Mouse (Mus musculus) spleen, adult 10 weeks (tissue): ENCODE measurements around the gene Mgat4a. TPM values are rescaled to one million over a fixed set of nuclear protein-coding genes. Genes with fewer than 3 reads are reported as not detected.

ENCODE experiments used
- polyA plus RNA-seq: library from polyadenylated mRNA; stranded (reverse); fragments of 350-450 nt; fragmentation: Illumina TruSeq; extraction: RNeasy Lipid Tissue Mini Kit (QIAGEN cat#74804); gene quantifications from one replicate; pipeline ENCODE4 v1.2.3, GENCODE M21; 2015; ENCODE audit warnings: low replicate concordance; ENCODE audit not compliant: insufficient read depth

Gene Mgat4a
- 53.3 TPM for polyA plus RNA-seq

DNA sequence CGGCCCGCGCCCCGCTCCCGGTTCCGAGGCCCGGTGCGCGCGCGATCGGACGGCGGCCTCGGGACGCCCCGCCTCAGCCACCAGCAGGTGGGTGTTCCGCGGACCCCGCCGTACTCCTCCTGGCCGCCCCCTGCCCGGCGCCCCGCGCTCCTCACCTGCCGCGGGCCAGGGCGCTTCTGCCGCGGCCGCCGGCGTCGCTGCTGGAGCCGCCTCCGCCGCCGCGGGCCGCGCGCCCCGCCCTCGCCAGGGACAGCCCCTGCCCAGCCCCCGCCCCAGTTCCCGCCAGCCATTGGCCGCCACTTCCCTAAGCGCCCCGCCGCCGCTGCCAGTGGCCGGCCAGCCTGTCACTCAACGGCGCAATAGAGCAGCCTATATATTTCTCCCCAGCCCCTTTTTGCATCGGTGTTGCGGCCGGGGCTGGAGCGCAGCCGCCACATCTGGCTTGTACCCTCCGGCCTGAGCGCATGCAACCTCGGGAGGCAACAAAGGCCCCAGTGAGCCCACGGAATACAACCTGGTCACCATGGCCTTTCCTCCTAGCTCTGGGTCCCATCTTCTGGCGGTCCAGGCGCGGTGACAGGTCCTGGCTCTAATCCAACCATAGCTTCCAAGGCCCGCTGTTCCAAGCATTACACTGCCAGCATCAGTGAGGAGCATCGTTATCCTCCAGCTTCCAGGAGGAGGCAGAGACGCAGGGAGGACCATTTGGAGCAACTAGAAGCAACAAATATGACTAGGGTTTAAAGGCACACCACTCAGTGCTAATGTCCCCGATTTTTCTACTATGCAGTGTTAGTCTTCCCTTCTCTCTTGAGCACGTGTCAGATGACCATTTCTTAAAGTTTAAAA is at the start of gene Mgat4a:
Gene Mgat4a (minus strand): TSS at position 207 of the 849 bp plus-strand sequence.

DNA sequence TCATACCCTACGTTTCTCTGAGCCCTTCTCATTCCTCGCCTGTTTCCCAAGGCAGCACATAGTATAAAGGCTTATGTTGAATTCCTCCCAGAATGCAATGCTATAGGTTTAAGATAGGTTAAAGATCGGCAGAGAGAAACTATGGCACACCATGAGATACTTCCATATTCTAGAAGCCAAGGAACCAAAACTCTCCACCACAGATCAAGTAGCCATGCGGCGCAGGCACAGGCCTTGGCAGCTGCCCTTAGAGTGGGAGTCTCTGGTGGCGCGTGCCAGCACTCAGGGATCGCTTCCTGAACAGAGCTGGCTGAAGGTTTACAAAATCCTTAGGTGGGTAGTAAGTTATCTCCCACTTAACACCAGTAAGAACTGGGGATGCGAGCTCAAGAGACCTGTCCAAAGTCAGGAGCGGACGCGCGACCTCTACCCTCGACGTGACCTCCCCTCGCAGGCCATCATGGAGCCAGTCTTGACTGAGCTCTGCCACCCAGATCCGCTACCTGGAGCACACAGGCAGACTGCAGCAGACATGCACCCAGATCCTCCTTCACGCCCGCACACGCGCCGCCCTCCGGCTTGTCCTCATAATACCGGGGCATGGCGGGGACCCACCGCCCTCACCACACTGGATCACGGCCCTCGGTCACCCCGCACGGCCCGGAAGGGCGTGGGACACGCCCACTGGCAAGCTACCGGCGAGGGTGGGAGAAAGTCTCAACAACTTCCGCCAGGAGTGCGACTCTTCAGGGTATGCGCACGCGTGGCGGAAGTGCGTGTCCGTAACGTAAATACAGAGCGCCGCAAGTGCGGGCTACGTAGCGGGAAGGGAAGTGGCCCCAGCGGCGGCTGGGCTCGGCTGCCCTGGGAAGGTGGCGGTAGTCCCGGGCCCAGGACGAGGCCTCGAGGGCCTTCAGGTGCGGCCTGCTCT is 111.2 kb downstream of the Mgat4a start, which contains the start of the genes Coa5 and Unc50:
Gene Coa5 (minus strand): TSS at position 738 of the 931 bp plus-strand sequence.
Gene Unc50 (plus strand): TSS at position 774 of the 931 bp plus-strand sequence.

Other genes with a start within 250 kb of the Mgat4a start
- 20.3 TPM for gene Inpp4a, start 241.2 kb downstream of the Mgat4a start, polyA plus RNA-seq
- gene Coa5, start 110.9 kb downstream of the Mgat4a start, polyA plus RNA-seq: 89.8 TPM
- gene Unc50, start 110.9 kb downstream of the Mgat4a start, polyA plus RNA-seq: 79.0 TPM
- 0.39 TPM for gene 2010300C02Rik, start 179.1 kb upstream of the Mgat4a start, polyA plus RNA-seq